Mouse (Mus musculus) spleen, postnatal 36 days (tissue): ENCODE measurements around the gene Tmprss7.

Experiments
- DNase-seq, 2 experiments: peaks; one replicate each; pipeline ENCODE4 v3.0.0; 2022; ENCODE audit warnings: low spot score in 2 of 2, mixed read lengths in 1 of 2

The Tmprss7 gene

GRCm38 (mm10) chr16:45629497-45630105 is 63.9 kb downstream of the Tmprss7 start:
- no peak for DNase-seq

GRCm38 (mm10) chr16:45625342-45625741 is 68.1 kb downstream of the Tmprss7 start:
- no peak for DNase-seq

- DNase-seq: no peak
These were observed 68.7 kb downstream of the Tmprss7 start for GRCm38 (mm10) chr16:45624791-45625190.

- no peak for DNase-seq
These were observed 70.2 kb downstream of the Tmprss7 start for GRCm38 (mm10) chr16:45623230-45623629.

GRCm38 (mm10) chr16:45619751-45620375 is 73.6 kb downstream of the Tmprss7 start:
- DNase-seq: no peak

- DNase-seq: no peak
These were observed 77.5 kb downstream of the Tmprss7 start for GRCm38 (mm10) chr16:45615944-45616343.

GRCm38 (mm10) chr16:45613247-45613646 is 80.2 kb downstream of the Tmprss7 start:
- DNase-seq: no peak

- no peak for DNase-seq
These were observed 83.2 kb downstream of the Tmprss7 start, which contains the start of gene Gcsam for GRCm38 (mm10) chr16:45610267-45610666. Gene Gcsam, plus strand, starts transcription at chr16:45610380.

GRCm38 (mm10) chr16:45609300-45609699 is 84.2 kb downstream of the Tmprss7 start:
- peak; percentile 7 to 8 for DNase-seq

- peak in 1 of 2 experiments; percentile 9 for DNase-seq
These were observed 84.9 kb downstream of the Tmprss7 start for GRCm38 (mm10) chr16:45608481-45608954.
